Mouse (Mus musculus): ENCODE results near the gene Gm43302. TPM values are rescaled to one million over a fixed set of nuclear protein-coding genes. Genes with fewer than 3 reads are reported as not detected.
"Not testable (repeated sequence)": the region's sequence is repeated elsewhere in the genome, so short reads cannot be mapped to it uniquely, and the experiment has no call there.

Gene Gm43302
- 0.67 TPM in 1 of 3 replicates, not detected in the others for total RNA-seq (2017)

GRCm38 (mm10) chr5:105293226-105294165 is at the start of gene Gm43302, which contains the start of gene Gbp6:
TSS of gene Gm43302 (minus strand) at chr5:105293695.
TSS of gene Gbp6 (minus strand) at chr5:105293698.
- ATAC-seq (replicated peaks; ENCODE audit: insufficient number of reproducible peaks, low FRiP score, low TSS enrichment, poor library complexity, severe bottlenecking), result not testable (repeated sequence)

GRCm38 (mm10) chr5:105341281-105341680 is 47.8 kb upstream of the Gm43302 start:
- ATAC-seq (replicated peaks; ENCODE audit: insufficient number of reproducible peaks, low FRiP score, low TSS enrichment, poor library complexity, severe bottlenecking), result no peak

GRCm38 (mm10) chr5:105322543-105322942 is 29.0 kb upstream of the Gm43302 start:
- ATAC-seq (replicated peaks; ENCODE audit: insufficient number of reproducible peaks, low FRiP score, low TSS enrichment, poor library complexity, severe bottlenecking), result no peak

- no peak for ATAC-seq (replicated peaks; ENCODE audit: insufficient number of reproducible peaks, low FRiP score, low TSS enrichment, poor library complexity, severe bottlenecking)
Observed at GRCm38 (mm10) chr5:105310941-105311340, 17.4 kb upstream of the Gm43302 start.

- ATAC-seq (replicated peaks; ENCODE audit: insufficient number of reproducible peaks, low FRiP score, low TSS enrichment, poor library complexity, severe bottlenecking), result not testable (repeated sequence)
Observed at GRCm38 (mm10) chr5:105309148-105309547, 15.7 kb upstream of the Gm43302 start.

- not testable (repeated sequence) for ATAC-seq (replicated peaks; ENCODE audit: insufficient number of reproducible peaks, low FRiP score, low TSS enrichment, poor library complexity, severe bottlenecking)
Observed at GRCm38 (mm10) chr5:105306946-105307345, 13.5 kb upstream of the Gm43302 start.

- no peak for ATAC-seq (replicated peaks; ENCODE audit: insufficient number of reproducible peaks, low FRiP score, low TSS enrichment, poor library complexity, severe bottlenecking)
Observed at GRCm38 (mm10) chr5:105306159-105306581, 12.7 kb upstream of the Gm43302 start.

GRCm38 (mm10) chr5:105305671-105306070 is 12.2 kb upstream of the Gm43302 start:
- ATAC-seq (replicated peaks; ENCODE audit: insufficient number of reproducible peaks, low FRiP score, low TSS enrichment, poor library complexity, severe bottlenecking), result not testable (repeated sequence)

- ATAC-seq (replicated peaks; ENCODE audit: insufficient number of reproducible peaks, low FRiP score, low TSS enrichment, poor library complexity, severe bottlenecking), result no peak
Observed at GRCm38 (mm10) chr5:105301963-105302362, 8.5 kb upstream of the Gm43302 start.

- ATAC-seq (replicated peaks; ENCODE audit: insufficient number of reproducible peaks, low FRiP score, low TSS enrichment, poor library complexity, severe bottlenecking), result no peak
Observed at GRCm38 (mm10) chr5:105301531-105301930, 8.0 kb upstream of the Gm43302 start.

- no peak for ATAC-seq (replicated peaks; ENCODE audit: insufficient number of reproducible peaks, low FRiP score, low TSS enrichment, poor library complexity, severe bottlenecking)
Observed at GRCm38 (mm10) chr5:105295746-105296145, 2.3 kb upstream of the Gm43302 start.

- ATAC-seq (replicated peaks; ENCODE audit: insufficient number of reproducible peaks, low FRiP score, low TSS enrichment, poor library complexity, severe bottlenecking), result no peak
Observed at GRCm38 (mm10) chr5:105292492-105292891, 1.0 kb downstream of the Gm43302 start.

- not testable (repeated sequence) for ATAC-seq (replicated peaks; ENCODE audit: insufficient number of reproducible peaks, low FRiP score, low TSS enrichment, poor library complexity, severe bottlenecking)
Observed at GRCm38 (mm10) chr5:105290921-105291320, 2.6 kb downstream of the Gm43302 start.

- not testable (repeated sequence) for ATAC-seq (replicated peaks; ENCODE audit: insufficient number of reproducible peaks, low FRiP score, low TSS enrichment, poor library complexity, severe bottlenecking)
Observed at GRCm38 (mm10) chr5:105260673-105261072, 32.8 kb downstream of the Gm43302 start.

GRCm38 (mm10) chr5:105252491-105252890 is 41.0 kb downstream of the Gm43302 start:
- ATAC-seq (replicated peaks; ENCODE audit: insufficient number of reproducible peaks, low FRiP score, low TSS enrichment, poor library complexity, severe bottlenecking), result no peak

- ATAC-seq (replicated peaks; ENCODE audit: insufficient number of reproducible peaks, low FRiP score, low TSS enrichment, poor library complexity, severe bottlenecking), result not testable (repeated sequence)
Observed at GRCm38 (mm10) chr5:105244741-105245140, 48.8 kb downstream of the Gm43302 start.

- not testable (repeated sequence) for ATAC-seq (replicated peaks; ENCODE audit: insufficient number of reproducible peaks, low FRiP score, low TSS enrichment, poor library complexity, severe bottlenecking)
Observed at GRCm38 (mm10) chr5:105240982-105241381, 52.5 kb downstream of the Gm43302 start.

GRCm38 (mm10) chr5:105239483-105240047 is 53.9 kb downstream of the Gm43302 start, which contains the start of gene Gbp10:
TSS of gene Gbp10 (minus strand) at chr5:105239533.
- not testable (repeated sequence) for ATAC-seq (replicated peaks; ENCODE audit: insufficient number of reproducible peaks, low FRiP score, low TSS enrichment, poor library complexity, severe bottlenecking)

- not testable (repeated sequence) for ATAC-seq (replicated peaks; ENCODE audit: insufficient number of reproducible peaks, low FRiP score, low TSS enrichment, poor library complexity, severe bottlenecking)
Observed at GRCm38 (mm10) chr5:105238402-105238801, 55.1 kb downstream of the Gm43302 start.

All from monocyte, adult 5-6 weeks (primary cell).